Mouse (Mus musculus) frontal cortex, postnatal 10 days (tissue): ENCODE results near the gene Adam15.

Experiments
- DNase-seq, 2 experiments: peaks; one replicate each; pipeline ENCODE4 v3.0.0; 2022; ENCODE audit warnings: low spot score in 2 of 2, mixed read lengths in 1 of 2

Adam15 gene

GRCm38 (mm10) chr3:89325882-89326281 lies 23.9 kb downstream of the Adam15 start:
- DNase-seq: no peak

- peak; percentile 84 to 88 for DNase-seq
Observed at GRCm38 (mm10) chr3:89322514-89323165, 27.2 kb downstream of the Adam15 start, which contains the start of gene Efna3. TSS of gene Efna3 (minus strand) at chr3:89322965.

- DNase-seq: no peak
Observed at GRCm38 (mm10) chr3:89322131-89322500, 27.7 kb downstream of the Adam15 start.

GRCm38 (mm10) chr3:89321183-89322130 lies 28.3 kb downstream of the Adam15 start:
- peak; percentile 56 to 65 for DNase-seq

- DNase-seq: peak; percentile 68 to 81
Observed at GRCm38 (mm10) chr3:89320581-89321182, 29.1 kb downstream of the Adam15 start.

GRCm38 (mm10) chr3:89319591-89320350 lies 30.0 kb downstream of the Adam15 start:
- peak in 1 of 2 experiments; percentile 62 for DNase-seq

GRCm38 (mm10) chr3:89318971-89319590 lies 30.7 kb downstream of the Adam15 start:
- DNase-seq: no peak

- DNase-seq: no peak
Observed at GRCm38 (mm10) chr3:89318316-89318715, 31.5 kb downstream of the Adam15 start.

- no peak for DNase-seq
Observed at GRCm38 (mm10) chr3:89317246-89317645, 32.5 kb downstream of the Adam15 start.

GRCm38 (mm10) chr3:89316833-89317232 lies 33.0 kb downstream of the Adam15 start:
- DNase-seq: peak; percentile 80 to 86

GRCm38 (mm10) chr3:89315930-89316831 lies 33.6 kb downstream of the Adam15 start:
- DNase-seq: no peak

- DNase-seq: peak; percentile 67 to 81
Observed at GRCm38 (mm10) chr3:89315195-89315929, 34.4 kb downstream of the Adam15 start.

- DNase-seq: no peak
Observed at GRCm38 (mm10) chr3:89314791-89315190, 35.0 kb downstream of the Adam15 start.

- DNase-seq: no peak
Observed at GRCm38 (mm10) chr3:89314340-89314739, 35.5 kb downstream of the Adam15 start.

GRCm38 (mm10) chr3:89308089-89308488 lies 41.7 kb downstream of the Adam15 start:
- peak in 1 of 2 experiments; percentile 49 for DNase-seq

- no peak for DNase-seq
Observed at GRCm38 (mm10) chr3:89305551-89306325, 44.1 kb downstream of the Adam15 start.

- no peak for DNase-seq
Observed at GRCm38 (mm10) chr3:89305105-89305504, 44.7 kb downstream of the Adam15 start.

- DNase-seq: no peak
Observed at GRCm38 (mm10) chr3:89304440-89304839, 45.4 kb downstream of the Adam15 start.

GRCm38 (mm10) chr3:89300514-89300913 lies 49.3 kb downstream of the Adam15 start:
- no peak for DNase-seq
